Mouse (Mus musculus) thymus, adult 2 months (tissue): ENCODE measurements around the gene Htr5a.

ENCODE experiments used
- CTCF ChIP-seq: fragments of 200-500 bp; IDR thresholded peaks from 2 replicates; pipeline ENCODE4 v1.5.1; 2012; ENCODE audit warnings: mild to moderate bottlenecking, control low read depth, low read length, moderate library complexity, borderline replicate concordance; ENCODE audit not compliant: control insufficient read depth, poor library complexity, insufficient read depth; ENCODE audit errors: extremely low read depth
- POLR2A ChIP-seq: fragments of 200-500 bp; IDR thresholded peaks from 2 replicates; pipeline ENCODE4 v1.6.1; 2012; ENCODE audit warnings: mild to moderate bottlenecking, low read length, control low read depth, moderate library complexity; ENCODE audit not compliant: control insufficient read depth, poor library complexity, insufficient read depth; ENCODE audit errors: extremely low read depth

DNA sequence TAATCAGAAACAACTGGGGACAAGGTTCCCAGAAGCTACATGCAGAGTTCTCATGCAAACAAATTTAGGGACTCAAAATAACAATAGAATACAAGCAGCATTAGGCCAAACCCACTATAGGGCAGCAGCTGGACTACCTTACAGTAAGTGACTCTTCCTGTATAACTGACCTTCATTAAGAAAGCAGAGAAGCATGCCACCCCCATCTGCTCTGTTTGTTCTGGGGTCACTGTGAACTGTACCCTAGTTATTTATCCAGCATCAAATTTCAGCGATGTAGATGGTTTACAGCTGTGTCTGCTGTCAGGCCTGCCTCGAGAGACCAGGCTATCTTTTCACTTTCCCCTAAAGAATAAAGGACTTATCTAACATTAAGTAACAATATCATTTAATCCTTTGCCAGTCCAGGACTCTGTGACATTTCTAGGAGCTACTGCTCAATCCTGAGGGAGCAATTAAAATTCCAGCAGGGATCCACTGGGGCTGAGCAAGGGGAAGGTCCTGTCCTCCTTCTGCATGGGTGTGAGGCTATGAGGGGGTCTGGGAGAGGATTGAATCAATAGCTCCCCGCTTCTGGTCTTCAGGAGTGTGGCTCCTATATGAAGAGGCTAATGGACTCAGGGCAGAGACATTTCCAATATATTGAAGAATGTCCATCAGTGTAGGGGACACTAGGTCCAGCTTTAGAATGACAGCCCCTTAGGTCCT, 38.5 kb downstream of the Htr5a start:
- TF ChIP-seq CTCF (no peak), POLR2A (no peak)
